Mouse (Mus musculus) cerebellum, adult 9-11 months (tissue): ENCODE measurements around the gene Creld1.

Experiments used
- DNase-seq: peaks from one replicate; pipeline ENCODE4 v3.0.0; 2022

Gene Creld1

DNA sequence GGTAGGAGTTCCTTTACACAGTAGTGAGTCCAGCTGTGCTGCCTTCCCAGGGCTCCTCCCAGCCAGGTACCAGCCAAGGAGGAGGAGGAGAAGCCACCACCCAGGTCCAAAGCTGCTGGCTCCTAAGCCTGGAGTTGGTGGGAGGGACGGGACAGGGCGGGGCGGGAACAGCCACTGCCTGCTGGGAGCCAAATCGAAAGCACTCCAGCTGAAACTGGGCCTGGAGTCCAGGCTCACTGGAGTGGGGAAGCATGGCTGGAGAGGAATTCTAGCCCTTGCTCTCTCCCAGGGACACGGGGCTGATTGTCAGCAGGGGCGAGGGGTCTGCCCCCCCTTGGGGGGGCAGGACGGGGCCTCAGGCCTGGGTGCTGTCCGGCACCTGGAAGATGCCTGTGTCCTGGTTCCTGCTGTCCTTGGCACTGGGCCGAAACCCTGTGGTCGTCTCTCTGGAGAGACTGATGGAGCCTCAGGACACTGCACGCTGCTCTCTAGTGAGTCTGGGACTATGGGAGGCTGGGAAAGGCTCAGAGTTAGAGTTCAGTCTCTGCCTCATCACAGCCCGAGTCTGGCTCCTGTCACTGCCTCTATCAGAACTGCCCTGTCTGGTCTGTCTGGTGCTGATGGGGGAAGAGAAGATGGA lies 11.7 kb upstream of the Creld1 start, which contains the start of gene Il17rc:
Gene Il17rc (plus strand): TSS at position 131 of the 640 bp plus-strand sequence.
- peak; percentile 41 for DNase-seq

DNA sequence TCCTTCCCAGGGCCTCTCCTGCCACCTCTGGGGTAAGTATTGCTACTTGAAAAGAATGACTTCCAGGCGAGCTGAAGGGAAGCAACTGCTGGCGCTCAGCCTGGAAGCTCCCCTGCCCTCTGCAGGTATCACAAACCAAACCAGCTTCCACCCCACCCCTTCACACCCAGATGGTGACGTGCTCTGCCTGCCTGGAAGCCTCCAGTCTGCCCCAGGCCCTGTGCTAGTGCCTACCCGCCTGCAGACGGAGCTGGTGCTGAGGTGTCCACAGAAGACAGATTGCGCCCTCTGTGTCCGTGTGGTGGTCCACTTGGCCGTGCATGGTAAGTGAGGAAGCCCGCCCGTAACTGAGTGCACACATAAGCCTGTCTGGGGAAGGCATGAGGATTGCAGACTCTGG lies 11.0 kb upstream of the Creld1 start:
- no peak for DNase-seq

DNA sequence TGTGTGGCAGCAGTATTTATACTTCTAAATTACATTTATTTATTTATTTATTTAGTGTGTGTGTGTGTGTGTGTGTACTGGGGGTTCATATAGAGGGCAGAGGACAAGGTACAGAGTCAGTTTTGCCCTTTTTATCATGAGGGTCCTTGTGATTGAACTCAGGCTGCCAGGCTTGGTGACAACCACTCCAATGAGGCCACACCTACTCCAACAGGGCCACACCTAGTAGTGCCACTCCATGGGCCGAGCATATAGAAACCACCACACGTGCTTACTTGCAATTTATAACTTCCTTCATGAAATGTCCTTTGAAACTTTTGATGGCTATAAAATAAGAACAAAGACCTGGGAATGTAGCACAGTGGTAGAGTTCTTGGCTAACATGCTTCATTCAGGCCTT lies 9.9 kb upstream of the Creld1 start:
- DNase-seq: no peak

DNA sequence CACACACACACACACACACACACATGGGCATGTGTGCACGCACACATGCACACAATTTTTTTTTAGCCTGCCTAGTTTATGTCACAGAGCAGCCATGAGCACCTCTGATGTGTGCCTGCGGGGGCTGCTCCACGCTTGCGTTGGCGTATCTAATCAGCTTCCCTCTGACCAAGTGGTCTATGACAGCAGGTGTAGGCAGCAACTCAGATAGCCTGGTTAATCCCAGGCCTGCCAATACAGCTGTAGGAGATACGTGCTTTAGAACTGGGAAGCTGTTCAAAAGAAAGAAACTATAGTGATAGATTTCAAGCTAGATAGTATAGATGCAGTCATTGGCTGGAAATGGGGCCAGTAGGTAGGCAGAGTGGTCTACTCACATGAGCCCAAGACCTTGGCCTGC lies 9.4 kb upstream of the Creld1 start:
- no peak for DNase-seq

DNA sequence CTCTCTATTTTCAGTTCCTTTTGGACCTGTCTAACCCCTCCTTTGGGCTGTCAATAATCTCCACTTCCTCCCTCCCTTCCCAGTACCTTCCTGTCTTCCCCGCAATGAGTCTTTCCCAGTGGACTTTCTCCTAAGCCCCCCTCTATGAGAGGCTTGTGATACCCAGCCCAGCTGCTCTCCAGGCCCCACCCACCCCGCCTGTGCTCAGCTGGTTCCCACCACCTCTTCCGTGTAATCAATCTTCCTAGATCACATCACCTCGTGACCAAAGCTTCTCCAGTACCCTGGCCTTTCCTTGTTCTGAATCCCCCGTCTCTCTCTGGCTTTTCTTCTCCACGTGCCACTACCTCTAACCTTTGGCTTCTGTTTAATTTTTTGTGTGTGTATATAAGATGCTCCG lies 5.7 kb upstream of the Creld1 start:
- no peak for DNase-seq

DNA sequence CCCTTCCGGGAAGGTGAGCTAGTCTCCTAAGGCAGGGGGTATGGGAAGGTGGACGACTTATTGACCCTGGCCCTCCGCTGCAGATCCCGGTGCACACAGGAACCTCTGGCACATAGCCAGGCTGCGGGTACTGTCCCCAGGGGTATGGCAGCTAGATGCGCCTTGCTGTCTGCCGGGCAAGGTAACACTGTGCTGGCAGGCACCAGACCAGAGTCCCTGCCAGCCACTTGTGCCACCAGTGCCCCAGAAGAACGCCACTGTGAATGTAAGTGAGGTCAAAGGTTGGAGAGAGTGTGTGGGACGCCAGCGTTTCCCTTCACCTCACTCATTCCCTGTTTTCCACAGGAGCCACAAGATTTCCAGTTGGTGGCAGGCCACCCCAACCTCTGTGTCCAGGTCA lies 4.2 kb upstream of the Creld1 start:
- peak; percentile 36 for DNase-seq

DNA sequence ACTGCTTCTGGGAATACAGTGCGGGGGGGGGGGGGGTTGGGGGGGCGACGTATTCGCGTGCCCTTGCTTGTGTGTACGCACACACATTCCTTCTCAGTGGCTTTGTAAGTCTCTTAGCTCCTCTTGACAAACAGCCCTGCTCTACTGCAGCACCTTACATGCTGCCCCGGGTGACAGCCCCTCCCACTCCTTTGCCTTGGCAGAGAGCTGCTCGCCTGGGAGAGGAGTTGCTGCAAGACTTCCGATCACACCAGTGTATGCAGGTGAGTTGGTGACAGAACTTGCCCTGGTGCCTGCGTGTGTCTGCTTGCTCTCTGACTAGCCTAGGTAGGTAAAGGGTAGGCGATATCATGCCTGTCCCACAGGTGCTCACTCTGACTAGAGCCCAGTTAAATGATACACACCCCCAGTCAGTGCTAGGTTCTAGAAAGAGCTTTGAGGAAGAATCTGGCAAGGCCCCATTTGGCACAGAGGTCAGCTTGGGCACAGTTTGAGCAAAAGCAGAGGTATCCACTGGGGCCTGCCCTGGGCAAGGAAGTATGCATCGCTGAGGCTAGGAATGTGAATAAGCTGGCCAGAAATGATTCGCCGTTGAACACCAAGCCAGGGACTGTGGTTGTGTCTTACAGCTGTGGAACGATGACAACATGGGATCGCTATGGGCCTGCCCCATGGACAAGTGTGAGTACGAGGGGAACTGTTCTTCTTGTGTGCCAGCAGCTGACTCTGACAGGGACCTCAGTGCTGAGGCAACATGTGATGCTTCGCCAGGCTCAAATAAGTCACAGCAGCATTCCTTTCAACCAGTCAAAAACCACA lies 2.3 kb upstream of the Creld1 start:
- peak; percentile 48 for DNase-seq

DNA sequence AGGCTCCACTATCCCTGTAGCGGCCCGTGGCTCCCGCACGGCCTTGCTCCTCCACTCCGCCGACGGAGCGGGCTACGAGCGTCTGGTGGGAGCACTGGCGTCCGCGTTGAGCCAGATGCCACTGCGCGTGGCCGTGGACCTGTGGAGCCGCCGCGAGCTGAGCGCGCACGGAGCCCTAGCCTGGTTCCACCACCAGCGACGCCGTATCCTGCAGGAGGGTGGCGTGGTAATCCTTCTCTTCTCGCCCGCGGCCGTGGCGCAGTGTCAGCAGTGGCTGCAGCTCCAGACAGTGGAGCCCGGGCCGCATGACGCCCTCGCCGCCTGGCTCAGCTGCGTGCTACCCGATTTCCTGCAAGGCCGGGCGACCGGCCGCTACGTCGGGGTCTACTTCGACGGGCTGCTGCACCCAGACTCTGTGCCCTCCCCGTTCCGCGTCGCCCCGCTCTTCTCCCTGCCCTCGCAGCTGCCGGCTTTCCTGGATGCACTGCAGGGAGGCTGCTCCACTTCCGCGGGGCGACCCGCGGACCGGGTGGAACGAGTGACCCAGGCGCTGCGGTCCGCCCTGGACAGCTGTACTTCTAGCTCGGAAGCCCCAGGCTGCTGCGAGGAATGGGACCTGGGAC lies 509 bp upstream of the Creld1 start:
- DNase-seq: peak; percentile 77

DNA sequence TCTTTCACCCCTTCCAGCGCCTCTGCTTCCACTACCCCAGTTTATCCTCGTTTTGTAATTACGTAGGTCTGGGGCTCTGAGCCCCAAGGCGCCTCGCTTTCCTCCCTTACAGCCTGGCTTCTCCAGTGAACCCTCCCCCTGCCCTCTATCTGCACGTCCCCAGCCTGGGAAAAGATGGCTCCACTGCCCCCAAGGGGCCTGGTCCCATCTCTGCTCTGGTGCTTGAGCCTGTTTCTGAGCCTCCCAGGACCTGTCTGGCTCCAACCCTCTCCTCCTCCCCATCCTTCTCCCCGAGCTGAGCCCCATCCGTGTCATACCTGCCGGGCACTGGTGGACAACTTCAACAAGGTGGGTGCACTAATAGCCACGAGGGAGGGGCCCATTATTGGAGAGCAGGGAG lies 632 bp downstream of the Creld1 start:
- peak; percentile 75 for DNase-seq

DNA sequence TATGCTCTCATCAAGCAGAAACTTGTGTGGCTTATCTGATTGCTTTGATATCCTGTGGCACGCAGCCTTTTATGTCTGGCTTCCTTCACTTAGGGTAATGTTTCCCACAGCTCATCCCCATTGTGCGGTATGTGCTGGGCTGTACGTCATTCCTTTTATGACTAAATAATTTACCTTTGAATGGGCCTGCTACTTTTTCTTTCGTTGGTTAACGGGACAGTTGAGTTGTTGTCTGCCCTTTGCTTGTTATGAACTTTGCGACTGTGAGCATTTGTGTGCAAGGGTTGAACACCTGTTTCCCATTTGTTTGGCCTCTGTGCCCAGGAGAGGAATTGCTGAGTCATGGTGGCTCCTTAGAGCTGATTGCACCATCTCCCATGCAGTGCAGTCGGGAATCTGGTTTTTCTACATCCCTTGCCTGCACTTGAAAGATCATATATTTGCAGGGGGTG lies 4.1 kb downstream of the Creld1 start:
- DNase-seq: no peak

DNA sequence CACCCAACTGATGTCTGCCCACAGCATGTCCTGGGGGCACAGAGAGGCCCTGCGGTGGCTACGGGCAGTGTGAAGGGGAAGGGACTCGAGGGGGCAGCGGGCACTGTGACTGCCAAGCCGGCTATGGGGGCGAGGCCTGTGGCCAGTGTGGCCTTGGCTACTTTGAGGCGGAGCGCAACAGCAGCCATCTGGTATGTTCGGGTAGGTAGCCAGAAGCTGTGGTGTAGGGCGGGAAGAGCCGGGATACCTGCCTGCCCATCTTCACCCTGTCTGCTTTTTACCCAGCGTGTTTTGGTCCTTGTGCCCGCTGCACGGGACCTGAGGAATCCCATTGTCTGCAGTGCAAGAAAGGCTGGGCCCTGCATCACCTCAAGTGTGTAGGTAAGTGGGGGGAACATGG lies 6.3 kb downstream of the Creld1 start:
- DNase-seq: no peak

DNA sequence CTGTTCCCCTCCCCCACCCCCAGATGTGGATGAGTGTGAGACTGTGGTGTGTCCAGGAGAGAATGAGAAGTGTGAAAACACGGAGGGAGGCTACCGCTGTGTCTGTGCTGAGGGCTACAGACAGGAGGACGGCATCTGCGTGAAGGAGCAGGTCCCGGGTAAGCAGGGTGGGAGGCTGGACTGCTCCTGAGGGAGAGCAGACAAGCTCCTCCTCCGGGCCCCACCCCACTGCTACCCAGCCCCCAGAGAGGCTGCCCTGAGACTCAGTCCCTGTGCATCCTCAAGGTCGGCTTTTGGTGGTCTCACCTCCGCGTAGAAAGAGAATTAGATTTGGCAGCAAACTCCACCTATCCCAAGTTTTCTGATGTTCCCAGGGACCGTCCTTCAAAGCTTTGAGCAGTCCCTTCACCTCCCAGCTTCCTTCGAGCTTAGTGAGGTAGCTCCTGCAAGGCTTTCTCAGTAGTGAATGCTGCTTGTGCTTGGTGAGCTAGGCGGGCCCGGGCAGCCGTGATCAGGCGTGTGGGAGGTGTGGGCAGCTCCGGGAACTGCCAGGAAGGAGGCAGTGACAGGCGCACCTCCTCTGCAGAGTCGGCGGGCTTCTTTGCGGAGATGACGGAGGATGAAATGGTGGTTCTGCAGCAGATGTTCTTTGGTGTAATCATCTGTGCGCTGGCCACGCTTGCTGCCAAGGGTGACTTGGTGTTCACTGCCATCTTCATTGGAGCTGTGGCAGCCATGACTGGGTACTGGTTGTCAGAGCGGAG lies 9.2 kb downstream of the Creld1 start:
- DNase-seq: no peak

DNA sequence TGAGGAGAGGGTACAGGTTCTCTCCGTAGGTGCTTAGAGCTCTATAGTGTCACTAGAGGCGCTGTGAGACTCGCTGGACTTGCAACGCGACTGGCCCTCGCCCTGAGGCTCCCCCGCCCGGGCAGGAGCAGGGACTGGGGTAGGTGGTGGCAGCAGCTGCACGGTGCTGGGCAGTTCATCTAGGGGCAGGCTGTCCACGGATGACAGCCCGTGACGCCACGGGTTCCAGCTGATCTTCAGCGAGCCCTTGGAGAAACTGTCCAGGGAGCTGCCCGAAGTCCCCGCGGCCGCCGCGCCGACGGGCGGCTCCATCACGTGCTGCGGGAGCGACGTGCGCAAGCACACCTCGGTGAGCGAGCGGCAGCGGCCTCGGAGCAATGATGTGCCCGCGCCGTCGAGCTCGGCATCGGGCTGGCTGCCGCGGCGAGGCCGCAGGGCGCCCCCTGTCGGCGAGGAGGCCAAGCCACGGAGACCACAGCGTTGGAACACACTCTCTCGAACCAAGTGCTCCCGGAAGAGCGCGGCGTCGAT lies 11.2 kb downstream of the Creld1 start:
- no peak for DNase-seq

DNA sequence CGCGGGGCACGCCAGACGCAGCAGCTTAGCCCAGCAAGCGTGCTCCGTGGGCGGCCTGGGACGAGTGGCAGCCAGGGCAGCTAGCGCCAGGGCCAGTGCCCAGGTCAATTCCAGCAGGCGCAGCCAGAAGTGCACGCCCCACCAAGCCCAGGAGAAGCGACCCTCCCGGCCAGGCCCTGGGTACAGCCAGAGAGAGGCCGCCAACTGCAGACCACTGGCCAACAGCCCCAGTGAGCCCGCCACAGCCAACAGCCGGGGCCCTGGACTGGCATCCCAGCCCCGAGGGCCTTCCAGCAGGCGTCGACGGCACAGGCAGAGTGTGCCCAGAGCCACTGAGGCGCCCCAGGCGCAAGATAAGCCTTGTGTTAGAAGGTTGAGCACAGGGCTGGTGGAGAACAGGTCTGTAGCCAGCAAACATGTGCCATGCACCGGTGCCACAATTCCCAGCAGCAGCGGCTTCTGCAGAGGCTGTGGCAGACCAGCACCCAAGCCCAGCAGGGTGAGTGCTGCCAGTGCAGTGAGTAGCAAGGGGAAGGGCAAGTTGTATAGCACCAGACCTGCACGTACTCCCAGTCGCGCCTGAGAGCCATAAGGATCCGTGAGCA lies 12.1 kb downstream of the Creld1 start:
- DNase-seq: no peak

DNA sequence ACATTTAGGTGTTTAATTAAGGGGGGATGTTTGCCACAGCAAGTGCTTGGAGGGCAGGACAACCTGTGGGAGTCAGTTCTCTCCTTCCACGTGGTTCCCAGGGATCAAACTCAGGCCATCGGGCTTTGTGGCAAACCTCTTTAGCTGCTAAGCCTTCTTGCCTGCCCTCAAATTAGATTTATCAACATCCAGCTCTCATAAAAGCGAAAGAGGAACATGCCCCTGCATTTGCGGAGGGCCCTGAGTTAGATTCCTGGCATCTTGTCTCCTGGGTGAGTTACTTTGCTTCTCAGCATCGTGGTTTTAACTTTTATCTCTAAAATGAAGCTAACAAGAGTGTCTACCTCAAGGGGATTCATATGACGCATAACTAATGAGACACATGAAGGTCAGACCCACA lies 16.2 kb downstream of the Creld1 start:
- no peak for DNase-seq

DNA sequence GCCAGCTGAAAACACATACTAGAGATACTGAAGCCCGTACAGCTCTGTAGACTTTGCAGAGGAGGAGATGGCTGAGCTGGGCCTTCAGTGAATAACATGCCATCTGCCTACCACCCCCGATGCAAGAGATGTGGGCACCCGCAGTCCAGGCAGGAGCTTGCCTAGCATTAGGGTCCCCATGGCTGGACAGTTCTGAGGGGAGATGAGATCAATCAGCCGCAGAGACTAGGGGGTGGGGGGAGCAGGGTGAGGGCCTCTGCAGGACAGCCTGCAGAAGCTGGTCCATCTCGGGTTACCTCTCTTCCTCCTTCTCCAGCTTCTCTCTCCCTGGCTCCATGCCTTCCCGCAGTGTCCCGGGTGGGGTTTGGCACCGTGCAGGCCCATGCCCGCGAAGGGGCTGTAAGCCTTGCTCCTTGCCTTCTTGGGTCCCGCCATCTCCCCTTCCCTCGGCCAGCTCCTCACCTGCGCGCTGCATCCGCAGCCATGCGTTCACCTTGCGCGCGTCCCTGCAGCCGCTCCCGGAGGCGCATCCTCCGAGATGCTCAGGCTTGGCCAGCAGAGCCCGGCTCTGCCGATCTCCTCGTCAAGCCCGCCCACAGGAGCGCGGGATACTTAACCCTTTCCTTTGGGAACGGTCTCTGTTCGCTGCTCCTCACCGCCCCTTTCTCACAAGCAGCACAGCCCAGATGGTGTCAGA lies 18.4 kb downstream of the Creld1 start, which contains the start of gene Prrt3:
Gene Prrt3 (minus strand): TSS at position 544 of the 697 bp plus-strand sequence.
- peak; percentile 87 for DNase-seq

DNA sequence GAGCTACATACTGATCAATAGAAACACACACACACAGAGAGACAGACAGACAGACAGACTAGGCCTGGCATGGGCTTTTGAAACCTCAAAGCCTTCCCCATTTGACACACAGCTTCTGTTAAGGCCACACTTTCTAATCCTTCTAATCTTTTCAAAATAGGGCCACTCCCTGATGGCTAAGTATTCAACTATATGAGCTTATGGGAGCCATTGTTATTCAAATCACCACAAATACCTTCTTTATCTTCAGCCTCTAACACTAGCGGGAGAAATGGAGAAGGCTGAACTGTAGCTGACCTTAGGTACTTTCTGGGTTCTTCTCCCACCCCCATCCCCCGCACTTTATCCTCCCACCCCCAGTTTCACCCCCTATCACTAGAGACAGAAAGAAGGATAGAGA lies 19.7 kb downstream of the Creld1 start:
- no peak for DNase-seq

DNA sequence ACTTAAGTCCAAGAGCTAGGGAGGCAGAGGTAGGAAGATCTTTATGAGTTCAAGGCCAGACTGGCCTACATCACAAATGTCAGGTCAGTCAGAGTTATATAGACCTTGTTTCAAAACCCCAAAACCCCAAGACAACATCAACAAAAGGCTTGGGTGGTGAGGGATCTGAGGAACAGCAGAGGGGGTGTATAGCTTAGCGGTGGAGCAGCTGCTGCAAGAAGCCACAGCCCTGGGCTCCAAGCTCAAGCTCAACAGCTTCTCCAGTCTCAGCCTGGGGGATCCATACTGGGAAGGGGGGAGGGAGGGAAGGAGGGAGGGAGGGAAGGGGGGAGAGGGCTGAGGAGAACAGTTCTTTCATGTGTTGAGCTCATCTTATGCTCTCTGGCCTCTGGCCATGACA lies 22.6 kb downstream of the Creld1 start:
- DNase-seq: no peak

DNA sequence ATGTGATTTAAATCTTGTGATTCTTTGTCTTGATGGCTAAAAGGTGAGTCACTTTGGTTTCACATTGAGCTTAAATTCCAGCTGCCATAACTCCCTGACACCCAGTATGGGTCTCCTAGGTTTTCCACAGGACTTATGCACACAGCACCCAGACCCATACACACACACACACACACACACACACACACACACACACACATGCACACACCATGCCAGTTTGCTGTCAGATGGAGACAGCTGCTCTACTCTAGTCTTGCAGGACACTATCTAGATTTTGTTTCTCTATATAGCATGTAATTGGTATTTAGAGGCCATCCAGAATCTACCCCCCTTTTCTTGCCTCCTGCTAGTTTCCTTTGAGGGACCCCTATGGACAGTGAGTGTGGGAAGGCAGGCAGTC lies 24.0 kb downstream of the Creld1 start:
- DNase-seq: no peak

DNA sequence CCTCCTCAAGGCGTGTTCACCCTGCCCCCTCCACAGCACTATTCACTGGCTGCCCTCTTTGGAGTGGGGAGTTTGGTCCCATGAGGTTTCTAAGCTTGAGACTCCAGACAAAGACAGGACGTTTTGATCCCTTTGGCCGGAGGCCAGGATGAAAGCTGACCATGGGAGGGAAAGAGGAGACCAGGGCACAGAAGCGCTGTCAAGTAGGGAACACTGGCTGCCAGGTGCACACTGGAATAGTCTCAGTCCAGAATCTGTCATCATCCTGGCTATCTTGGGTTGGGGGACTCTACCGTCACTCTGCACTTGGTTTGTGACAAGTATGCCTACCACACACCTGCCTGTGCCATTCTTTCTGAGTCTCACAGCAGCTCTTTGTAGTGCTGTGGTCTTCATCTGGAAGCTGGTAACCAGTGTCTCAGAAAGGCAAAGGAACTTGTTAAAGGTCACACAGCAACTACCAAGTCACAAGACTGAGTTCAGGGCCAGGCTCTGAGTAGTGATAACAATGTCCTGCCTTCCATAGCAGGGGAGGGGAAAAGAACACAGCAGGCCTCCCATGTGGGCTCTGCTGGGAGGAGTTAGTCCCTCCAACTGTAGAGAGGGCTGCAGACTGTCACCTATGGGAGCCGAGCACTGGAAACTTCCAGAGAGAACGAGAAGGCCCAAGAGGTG lies 25.3 kb downstream of the Creld1 start:
- DNase-seq: peak; percentile 57

DNA sequence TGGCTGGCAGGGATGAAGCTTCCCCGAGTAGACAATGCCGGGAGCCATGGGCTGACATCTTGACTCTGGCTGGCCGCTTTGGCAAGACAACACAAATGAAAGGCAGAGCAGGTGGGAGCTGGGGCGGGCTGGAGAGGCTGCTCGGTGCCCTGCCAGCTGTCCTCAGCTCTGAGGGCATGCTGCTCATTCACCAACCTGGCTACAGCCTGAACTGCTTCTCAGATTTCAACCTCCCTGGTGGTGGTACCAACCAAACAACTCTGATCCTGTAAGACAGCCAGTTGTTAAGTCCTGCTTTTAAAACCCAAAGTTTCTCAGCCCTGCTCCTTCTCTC lies 25.8 kb downstream of the Creld1 start:
- DNase-seq: peak; percentile 89
